Mouse (Mus musculus) neural tube, embryonic 15.5 days (tissue): ENCODE measurements around the gene Nradd. TPM values are rescaled to one million over a fixed set of nuclear protein-coding genes. Genes with fewer than 3 reads are reported as not detected.

Source experiments
- ATAC-seq: fragments of 200-750 bp; cut with Nextera tagmentation; 2 replicates; pipeline ENCODE4 v1.8.0; 2017; ENCODE audit warnings: mild to moderate bottlenecking, moderate TSS enrichment, moderate library complexity; ENCODE audit not compliant: low FRiP score
- H3K27ac ChIP-seq: fragments of 300-500 bp; sonication (generic); replicated peaks from 2 replicates; pipeline ENCODE4 v1.5.1; 2015; ENCODE audit warnings: mild to moderate bottlenecking, inconsistent platforms
- H3K27me3 ChIP-seq: fragments of 300-500 bp; sonication (generic); replicated peaks from 2 replicates; pipeline ENCODE4 v1.6.1; 2015; ENCODE audit warnings: inconsistent platforms
- H3K36me3 ChIP-seq: fragments of 300-500 bp; sonication (generic); 2 replicates; pipeline ENCODE4 v1.6.1; 2015; ENCODE audit warnings: inconsistent platforms
- H3K4me1 ChIP-seq: fragments of 300-500 bp; sonication (generic); 2 replicates; pipeline ENCODE4 v1.6.1; 2015; ENCODE audit warnings: inconsistent platforms
- H3K4me2 ChIP-seq: fragments of 300-500 bp; sonication (generic); 2 replicates; pipeline ENCODE4 v1.6.1; 2015; ENCODE audit warnings: inconsistent platforms, mild to moderate bottlenecking, moderate library complexity
- H3K4me3 ChIP-seq: fragments of 300-500 bp; sonication (generic); replicated peaks from 2 replicates; pipeline ENCODE4 v1.5.1; 2015; ENCODE audit warnings: mild to moderate bottlenecking, inconsistent platforms
- H3K9ac ChIP-seq: fragments of 300-500 bp; sonication (generic); replicated peaks from 2 replicates; pipeline ENCODE4 v1.6.1; 2015; ENCODE audit warnings: mild to moderate bottlenecking, inconsistent platforms
- H3K9me3 ChIP-seq: fragments of 300-500 bp; sonication (generic); replicated peaks from 2 replicates; pipeline ENCODE4 v1.6.1; 2016; ENCODE audit warnings: inconsistent platforms
- WGBS: fragments of 180-500 bp; shearing (Covaris S2); methylation state at CpG from one replicate; pipeline ENCODE4 v1.1.7; 2015; ENCODE audit warnings: mixed read lengths; 5-methylcytosine and 5-hydroxymethylcytosine counted together
- polyA plus RNA-seq: library from polyadenylated mRNA; unstranded; fragments of >200 nt; fragmentation: Nextera tagmentation; extraction: Ambion mirVana; gene quantifications from 2 replicates; pipeline ENCODE4 v1.2.1, GENCODE M21; 2015

Nradd gene
- polyA plus RNA-seq, 1 experiment from 2014 or later, result 24.9 TPM

- peaks cover 24% of the 10 kb centered on the region for H3K27me3 ChIP-seq
- H3K36me3 ChIP-seq, result no peaks in the 10 kb centered on the region
- H3K27ac ChIP-seq, result peak overlapping the region; percentile 34; the same call in 1 of the 2 replicates
- H3K4me2 ChIP-seq, result no peak overlapping the region
- H3K4me3 ChIP-seq, result no peak overlapping the region
- ATAC-seq, result no peak
- no peak overlapping the region for H3K9ac ChIP-seq
- peaks cover 40% of the 10 kb centered on the region for H3K4me1 ChIP-seq
- H3K9me3 ChIP-seq, result no peaks in the 10 kb centered on the region
These were observed 25.5 kb upstream of the Nradd start for GRCm38 (mm10) chr9:110649775-110650174.

GRCm38 (mm10) chr9:110645219-110645618 lies 21.0 kb upstream of the Nradd start:
- Histone ChIP-seq H3K27me3 (no peaks in the 10 kb centered on the region), H3K27ac (no peak overlapping the region), H3K4me1 (peaks cover 10% of the 10 kb centered on the region; the same call in 1 of the 2 replicates), H3K9me3 (no peaks in the 10 kb centered on the region), H3K9ac (no peak overlapping the region), H3K36me3 (no peaks in the 10 kb centered on the region), H3K4me2 (no peak overlapping the region), H3K4me3 (no peak overlapping the region)
- WGBS, result 79% methylated on average over 9 of the region's 9 CpGs
- no peak for ATAC-seq

GRCm38 (mm10) chr9:110644295-110644694 lies 20.0 kb upstream of the Nradd start:
- Histone ChIP-seq H3K9ac (no peak overlapping the region), H3K27me3 (no peaks in the 10 kb centered on the region), H3K27ac (no peak overlapping the region), H3K4me2 (no peak overlapping the region), H3K9me3 (no peaks in the 10 kb centered on the region), H3K4me1 (peaks cover 1% of the 10 kb centered on the region; the same call in 1 of the 2 replicates), H3K36me3 (no peaks in the 10 kb centered on the region), H3K4me3 (no peak overlapping the region)
- ATAC-seq, result no peak
- 88% methylated on average over 10 of the region's 10 CpGs for WGBS

- H3K27me3 ChIP-seq, result no peaks in the 10 kb centered on the region
- no peak overlapping the region for H3K27ac ChIP-seq
- H3K9ac ChIP-seq, result no peak overlapping the region
- no peak for ATAC-seq
- 80% methylated on average over 9 of the region's 9 CpGs for whole genome bisulfite sequencing
- H3K9me3 ChIP-seq, result no peaks in the 10 kb centered on the region
- no peaks in the 10 kb centered on the region for H3K4me1 ChIP-seq
- H3K4me3 ChIP-seq, result no peak overlapping the region
- no peak overlapping the region for H3K4me2 ChIP-seq
- peaks cover 3% of the 10 kb centered on the region; the same call in 1 of the 2 replicates for H3K36me3 ChIP-seq
These were observed 19.5 kb upstream of the Nradd start for GRCm38 (mm10) chr9:110643787-110644186.

GRCm38 (mm10) chr9:110642812-110643524 lies 18.7 kb upstream of the Nradd start:
- Histone ChIP-seq H3K27me3 (no peaks in the 10 kb centered on the region), H3K4me2 (no peak overlapping the region), H3K36me3 (peaks cover 11% of the 10 kb centered on the region; the same call in 1 of the 2 replicates), H3K4me3 (no peak overlapping the region), H3K9me3 (no peaks in the 10 kb centered on the region), H3K9ac (no peak overlapping the region), H3K4me1 (no peaks in the 10 kb centered on the region), H3K27ac (no peak overlapping the region)
- WGBS, result 60% methylated on average over 5 of the region's 5 CpGs
- ATAC-seq, result no peak

GRCm38 (mm10) chr9:110641006-110641405 lies 16.8 kb upstream of the Nradd start:
- Histone ChIP-seq H3K4me3 (no peak overlapping the region), H3K4me1 (no peaks in the 10 kb centered on the region), H3K27ac (no peak overlapping the region), H3K4me2 (no peak overlapping the region), H3K36me3 (peaks cover 12% of the 10 kb centered on the region; the same call in 1 of the 2 replicates), H3K9me3 (no peaks in the 10 kb centered on the region), H3K27me3 (no peaks in the 10 kb centered on the region), H3K9ac (no peak overlapping the region)
- 90% methylated on average over 5 of the region's 5 CpGs for WGBS
- ATAC-seq, result no peak

- Histone ChIP-seq H3K4me2 (no peak overlapping the region), H3K36me3 (peaks cover 12% of the 10 kb centered on the region; the same call in 1 of the 2 replicates), H3K4me3 (no peak overlapping the region), H3K27me3 (peaks cover 1% of the 10 kb centered on the region), H3K9ac (no peak overlapping the region), H3K9me3 (no peaks in the 10 kb centered on the region), H3K4me1 (no peaks in the 10 kb centered on the region), H3K27ac (no peak overlapping the region)
- 84% methylated on average over 10 of the region's 10 CpGs for WGBS
- no peak for ATAC-seq
These were observed 14.4 kb upstream of the Nradd start for GRCm38 (mm10) chr9:110638611-110639021.

- Histone ChIP-seq H3K4me3 (no peak overlapping the region), H3K27ac (no peak overlapping the region), H3K4me1 (peaks cover 10% of the 10 kb centered on the region), H3K9ac (no peak overlapping the region), H3K36me3 (peaks cover 12% of the 10 kb centered on the region; the same call in 1 of the 2 replicates), H3K27me3 (peaks cover 6% of the 10 kb centered on the region), H3K4me2 (no peak overlapping the region), H3K9me3 (no peaks in the 10 kb centered on the region)
- 7% methylated on average over 19 of the region's 19 CpGs for WGBS
- no peak for ATAC-seq
These were observed 11.0 kb upstream of the Nradd start for GRCm38 (mm10) chr9:110635225-110635624.

GRCm38 (mm10) chr9:110633882-110634281 lies 9.6 kb upstream of the Nradd start:
- Histone ChIP-seq H3K36me3 (peaks cover 10% of the 10 kb centered on the region; the same call in 1 of the 2 replicates), H3K4me2 (no peak overlapping the region), H3K9me3 (no peaks in the 10 kb centered on the region), H3K4me1 (peaks cover 10% of the 10 kb centered on the region), H3K9ac (no peak overlapping the region), H3K27ac (no peak overlapping the region), H3K27me3 (peaks cover 6% of the 10 kb centered on the region), H3K4me3 (no peak overlapping the region)
- 82% methylated on average over 17 of the region's 17 CpGs for WGBS
- no peak for ATAC-seq

- no peak for ATAC-seq
- Histone ChIP-seq H3K4me1 (peaks cover 10% of the 10 kb centered on the region), H3K4me3 (no peak overlapping the region), H3K36me3 (peaks cover 5% of the 10 kb centered on the region), H3K9ac (no peak overlapping the region), H3K9me3 (no peaks in the 10 kb centered on the region), H3K4me2 (no peak overlapping the region), H3K27me3 (peaks cover 6% of the 10 kb centered on the region), H3K27ac (no peak overlapping the region)
- 85% methylated on average over 15 of the region's 15 CpGs for WGBS
These were observed 8.4 kb upstream of the Nradd start for GRCm38 (mm10) chr9:110632671-110633070.

GRCm38 (mm10) chr9:110631651-110632275 lies 7.5 kb upstream of the Nradd start:
- Histone ChIP-seq H3K9ac (0 out of 2 replicates have a peak overlapping the region, but pooled peaks have one; percentile 11), H3K4me1 (peaks cover 10% of the 10 kb centered on the region), H3K9me3 (no peaks in the 10 kb centered on the region), H3K4me3 (peak overlapping the region; percentile 29), H3K4me2 (peak overlapping the region; percentile 55), H3K36me3 (peaks cover 11% of the 10 kb centered on the region), H3K27me3 (peaks cover 6% of the 10 kb centered on the region), H3K27ac (no peak overlapping the region)
- 12% methylated on average over 30 of the region's 30 CpGs for WGBS
- ATAC-seq, result peak; percentile 61

- peak overlapping the region; percentile 55 for H3K4me2 ChIP-seq
- H3K4me1 ChIP-seq, result peaks cover 10% of the 10 kb centered on the region
- peaks cover 11% of the 10 kb centered on the region for H3K36me3 ChIP-seq
- 0 out of 2 replicates have a peak overlapping the region, but pooled peaks have one; percentile 11 for H3K9ac ChIP-seq
- peak overlapping the region; percentile 29 for H3K4me3 ChIP-seq
- no peaks in the 10 kb centered on the region for H3K9me3 ChIP-seq
- H3K27ac ChIP-seq, result no peak overlapping the region
- peaks cover 6% of the 10 kb centered on the region for H3K27me3 ChIP-seq
- ATAC-seq, result peak; percentile 34; the same call in 1 of the 2 replicates
- WGBS, result 12% methylated on average over 10 of the region's 10 CpGs
These were observed 6.9 kb upstream of the Nradd start for GRCm38 (mm10) chr9:110631191-110631590.
